Mouse (Mus musculus): ENCODE data around the gene Tmed9. TPM values are rescaled to one million over a fixed set of nuclear protein-coding genes. Genes with fewer than 3 reads are reported as not detected.
"Not testable (repeated sequence)": the region's sequence is repeated elsewhere in the genome, so short reads cannot be mapped to it uniquely, and the experiment has no call there.

Tmed9 gene
- total and polyA plus RNA-seq, 3 experiments: 88.2 to 196 (median 194) TPM

GRCm38 (mm10) chr13:55567001-55567400, 6.5 kb upstream of the Tmed9 start:
- H3K4me1 ChIP-seq (ENCODE audit: control insufficient read depth in 1 of 2, insufficient read depth in 2 of 2): peaks cover 8 to 18% of the 10 kb centered on the region in 2 experiments
- TF ChIP-seq ZKSCAN1 (IDR thresholded peaks at IDR 0.05; ENCODE audit: borderline replicate concordance, low read depth, low read length) (no peak), UBTF (IDR thresholded peaks at IDR 0.05; ENCODE audit: low read depth, low read length) (no peak), RCOR1 (conservative IDR thresholded peaks at IDR 0.05; ENCODE audit: low read depth, low read length) (no peak), ETS1 (conservative IDR thresholded peaks at IDR 0.05; ENCODE audit: low read depth, low read length) (no peak), MEF2A (IDR thresholded peaks at IDR 0.05; ENCODE audit: borderline replicate concordance, low read depth, low read length) (no peak), POLR2A (IDR thresholded peaks at IDR 0.05; ENCODE audit: low read depth, low read length) (no peak), JUN (IDR thresholded peaks at IDR 0.05; ENCODE audit: insufficient read depth, low read depth, low read length) (no peak), MAFK (IDR thresholded peaks at IDR 0.05; ENCODE audit: insufficient replicate concordance, low read length) (no peak), GABPA (IDR thresholded peaks at IDR 0.05; ENCODE audit: insufficient replicate concordance, low read depth, low read length) (no peak), RAD21 (IDR thresholded peaks at IDR 0.05; ENCODE audit: low read depth, low read length) (no peak), MAX (IDR thresholded peaks at IDR 0.05; ENCODE audit: low read length) (no peak)
- H3K36me3 ChIP-seq (replicated peaks in 1 of 2; ENCODE audit: control insufficient read depth in 1 of 2, insufficient read depth in 1 of 2, low read length in 1 of 2): peaks cover 8 to 64% of the 10 kb centered on the region in 2 experiments
- no peaks in the 10 kb centered on the region for H3K27me3 ChIP-seq (replicated peaks)
- H3K27ac ChIP-seq (ENCODE audit: insufficient read depth, low read depth): no peak overlapping the region
- no peak overlapping the region for H3K4me2 ChIP-seq (ENCODE audit: insufficient read depth, low read depth, poor library complexity, severe bottlenecking)
- dilution Hi-C loops (cut with MboI; ENCODE audit: extremely low pct_ligation_motif_present, extremely low pct_unique_long_range_greater_than_20kb, low sequenced_read_pairs) (no loop called here), in situ Hi-C loops (cut with MboI; ENCODE audit: low pct_ligation_motif_present, low pct_unique_long_range_greater_than_20kb, low sequenced_read_pairs) (no loop called here)
- H3K9ac ChIP-seq (ENCODE audit: insufficient read depth, low read depth): no peak overlapping the region
- no peaks in the 10 kb centered on the region for H3K9me3 ChIP-seq (replicated peaks; ENCODE audit: low read length)
- H3K79me2 ChIP-seq (replicated peaks; ENCODE audit: control insufficient read depth, extremely low read depth, insufficient read depth, poor library complexity, severe bottlenecking): peaks cover 18% of the 10 kb centered on the region
- H3K4me3 ChIP-seq (replicated peaks in 1 of 3; ENCODE audit: low read depth in 2 of 3, low read length in 2 of 3, poor library complexity in 1 of 3): no peak overlapping the region
- no peak for DNase-seq (ENCODE audit: extremely low read depth)

- no peak for TF ChIP-seq SIN3A (IDR thresholded peaks at IDR 0.05; ENCODE audit: low read length)
- Histone ChIP-seq H3K9me3 (replicated peaks; ENCODE audit: low read length) (no peaks in the 10 kb centered on the region), H3K4me3 (replicated peaks in 1 of 3; ENCODE audit: low read depth in 2 of 3, low read length in 2 of 3, poor library complexity in 1 of 3) (no peak overlapping the region), H3K79me2 (replicated peaks; ENCODE audit: control insufficient read depth, extremely low read depth, insufficient read depth, poor library complexity, severe bottlenecking) (peaks cover 18% of the 10 kb centered on the region), H3K27ac (ENCODE audit: insufficient read depth, low read depth) (no peak overlapping the region), H3K36me3 (replicated peaks in 1 of 2; ENCODE audit: control insufficient read depth in 1 of 2, insufficient read depth in 1 of 2, low read length in 1 of 2) (peaks cover 8 to 60% of the 10 kb centered on the region in 2 experiments), H3K9ac (ENCODE audit: insufficient read depth, low read depth) (no peak overlapping the region), H3K4me1 (ENCODE audit: control insufficient read depth in 1 of 2, insufficient read depth in 2 of 2) (peaks cover 8 to 22% of the 10 kb centered on the region in 2 experiments), H3K27me3 (replicated peaks) (no peaks in the 10 kb centered on the region), H3K4me2 (ENCODE audit: insufficient read depth, low read depth, poor library complexity, severe bottlenecking) (no peak overlapping the region)
- DNase-seq (ENCODE audit: extremely low read depth): no peak
- in situ Hi-C loops (cut with MboI; ENCODE audit: low pct_ligation_motif_present, low pct_unique_long_range_greater_than_20kb, low sequenced_read_pairs) (no loop called here), dilution Hi-C loops (cut with MboI; ENCODE audit: extremely low pct_ligation_motif_present, extremely low pct_unique_long_range_greater_than_20kb, low sequenced_read_pairs) (no loop called here)
Observed at GRCm38 (mm10) chr13:55567949-55568348, 5.6 kb upstream of the Tmed9 start.

DNA sequence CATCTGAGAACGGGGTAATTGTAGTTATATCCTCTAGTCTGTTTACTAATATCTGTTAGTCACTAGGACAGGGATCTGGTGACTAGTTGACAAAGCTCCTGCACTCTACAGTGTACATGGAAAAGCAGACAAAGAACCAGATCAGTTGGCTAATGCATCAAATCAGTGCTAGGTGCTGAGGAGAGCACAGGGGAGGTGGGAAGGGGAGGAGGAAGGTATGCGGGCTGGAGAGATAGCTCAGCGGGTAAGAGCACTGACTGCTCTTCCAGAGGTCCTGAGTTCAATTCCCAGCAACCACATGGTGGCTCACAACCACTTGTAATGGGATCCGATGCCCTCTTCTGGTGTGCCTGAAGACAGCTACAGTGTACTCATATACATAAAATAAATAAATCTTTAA, 5.0 kb upstream of the Tmed9 start:
- dilution Hi-C loops (cut with MboI; ENCODE audit: extremely low pct_ligation_motif_present, extremely low pct_unique_long_range_greater_than_20kb, low sequenced_read_pairs); H3K27ac ChIP-seq (ENCODE audit: insufficient read depth, low read depth); H3K27me3 ChIP-seq (replicated peaks); H3K9me3 ChIP-seq (replicated peaks; ENCODE audit: low read length); in situ Hi-C loops (cut with MboI; ENCODE audit: low pct_ligation_motif_present, low pct_unique_long_range_greater_than_20kb, low sequenced_read_pairs); H3K4me3 ChIP-seq (replicated peaks in 1 of 3; ENCODE audit: low read depth in 2 of 3, low read length in 2 of 3, poor library complexity in 1 of 3); H3K4me2 ChIP-seq (ENCODE audit: insufficient read depth, low read depth, poor library complexity, severe bottlenecking); H3K9ac ChIP-seq (ENCODE audit: insufficient read depth, low read depth); DNase-seq (ENCODE audit: extremely low read depth): not testable (repeated sequence)
- peaks cover 8 to 55% of the 10 kb centered on the region in 2 experiments for H3K36me3 ChIP-seq (replicated peaks in 1 of 2; ENCODE audit: control insufficient read depth in 1 of 2, insufficient read depth in 1 of 2, low read length in 1 of 2)
- H3K4me1 ChIP-seq (ENCODE audit: control insufficient read depth in 1 of 2, insufficient read depth in 2 of 2): peaks cover 8 to 22% of the 10 kb centered on the region in 2 experiments
- peaks cover 18% of the 10 kb centered on the region for H3K79me2 ChIP-seq (replicated peaks; ENCODE audit: control insufficient read depth, extremely low read depth, insufficient read depth, poor library complexity, severe bottlenecking)

Measured in CH12.LX (cell line).